Mouse (Mus musculus) heart, adult 2 months (tissue): ENCODE measurements around the gene Mien1.

Source experiments
- CTCF ChIP-seq: fragments of 200-600 bp; IDR thresholded peaks from 2 replicates; pipeline ENCODE4 v1.8.1; 2022; ENCODE audit warnings: antibody characterized with exemption, mild to moderate bottlenecking, moderate library complexity
- EP300 ChIP-seq: fragments of 200-500 bp; IDR thresholded peaks from 2 replicates; pipeline ENCODE4 v1.6.1; 2011; ENCODE audit warnings: low read depth, low read length, control low read depth; ENCODE audit not compliant: insufficient read depth
- POLR2A ChIP-seq: fragments of 200-500 bp; IDR thresholded peaks from 2 replicates; pipeline ENCODE4 v1.6.1; 2011; ENCODE audit warnings: mild to moderate bottlenecking, low read depth, low read length, control low read depth; ENCODE audit not compliant: insufficient read depth

DNA sequence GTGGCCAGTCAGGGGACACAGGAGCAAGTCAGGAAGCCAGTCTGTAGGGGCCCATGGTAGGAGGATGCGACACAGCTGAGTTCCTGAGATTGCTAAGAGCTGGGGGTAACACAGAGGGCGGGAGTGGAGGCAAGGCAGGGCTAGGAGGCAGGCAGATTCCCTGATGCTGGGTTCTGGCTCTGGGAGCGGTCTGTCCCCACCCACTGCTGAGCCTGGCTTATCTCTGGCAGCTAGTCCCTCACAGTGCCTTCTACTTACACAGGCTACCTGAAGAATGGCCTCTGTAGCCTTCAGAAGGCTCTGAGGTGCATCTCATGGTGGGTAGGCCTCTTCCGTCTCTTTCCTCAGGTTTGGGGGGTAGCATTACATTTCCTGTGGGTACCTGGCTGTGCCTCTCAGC lies 46.1 kb downstream of the Mien1 start:
- no peak for TF ChIP-seq CTCF
- TF ChIP-seq POLR2A, result no peak
- no peak for TF ChIP-seq EP300
